Mouse (Mus musculus): Measurements from ENCODE around the gene Plxnb1. TPM values are rescaled to one million over a fixed set of nuclear protein-coding genes. Genes with fewer than 3 reads are reported as not detected.

Gene Plxnb1
- polyA plus RNA-seq, 1 experiment from 2014 or later: 19.1 TPM

DNA sequence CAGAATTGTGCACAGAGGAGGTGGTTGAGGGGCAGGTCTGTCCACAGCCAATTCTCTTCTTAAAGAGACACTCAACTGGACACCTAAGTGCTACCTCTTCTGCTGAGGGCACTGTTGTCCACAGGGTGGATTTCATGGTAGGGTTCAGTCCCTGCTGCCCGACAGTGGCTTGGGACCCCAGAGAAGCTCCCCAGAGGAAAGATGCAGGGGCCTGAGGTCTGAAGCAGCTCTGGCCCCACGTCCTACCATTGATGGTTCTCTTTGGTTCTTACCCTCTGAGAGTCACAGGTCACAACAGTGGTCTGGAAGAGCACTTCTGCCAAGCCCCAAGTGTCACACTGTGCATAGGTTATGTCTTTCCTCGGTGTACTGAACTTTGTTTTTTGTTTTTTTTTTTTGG is 41.8 kb upstream of the Plxnb1 start:
- Histone ChIP-seq H3K4me2 (ENCODE audit: low read depth) (no peak overlapping the region), H3K27me3 (ENCODE audit: control insufficient read depth, insufficient read depth, low read length) (no peaks in the 10 kb centered on the region), H3K4me1 (ENCODE audit: control insufficient read depth, insufficient read depth, low read length) (peaks cover 3% of the 10 kb centered on the region; the same call in 1 of the 2 replicates), H3K4me3 (ENCODE audit: low read depth, low read length) (no peak overlapping the region), H3K9ac (ENCODE audit: low read length) (no peak overlapping the region), H3K9me3 (ENCODE audit: control insufficient read depth, low read length) (no peaks in the 10 kb centered on the region), H3K36me3 (ENCODE audit: control insufficient read depth, insufficient read depth, low read length) (peaks cover 10% of the 10 kb centered on the region), H3K27ac (ENCODE audit: low read depth, low read length) (no peak overlapping the region)
- 87% methylated on average over 3 of the region's 3 CpGs for WGBS
- no peak for DNase-seq (ENCODE audit: low spot score)
- ATAC-seq (ENCODE audit: insufficient read depth, low FRiP score, low TSS enrichment): no peak

DNA sequence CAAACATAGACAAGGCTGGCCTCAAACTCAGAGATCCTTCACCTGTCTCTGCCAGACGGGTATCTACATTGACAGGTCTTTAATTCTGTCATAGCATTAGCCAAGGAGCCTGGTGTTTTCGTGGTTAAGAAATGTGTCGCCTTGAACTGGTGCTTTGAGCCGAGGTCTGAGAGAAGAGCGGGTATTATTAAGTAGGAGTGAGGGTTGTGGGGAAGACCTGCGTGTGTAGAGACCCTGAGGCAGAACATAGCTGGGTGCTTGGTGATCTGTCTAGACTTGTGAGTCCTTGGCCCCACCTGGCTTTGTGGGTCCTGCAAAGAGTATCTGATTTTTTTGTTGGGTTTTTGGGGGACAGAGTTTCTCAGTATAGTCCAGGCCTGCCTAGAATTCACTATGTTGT is 41.3 kb upstream of the Plxnb1 start:
- no peaks in the 10 kb centered on the region for H3K9me3 ChIP-seq (ENCODE audit: control insufficient read depth, low read length)
- H3K27me3 ChIP-seq (ENCODE audit: control insufficient read depth, insufficient read depth, low read length): no peaks in the 10 kb centered on the region
- no peak overlapping the region for H3K9ac ChIP-seq (ENCODE audit: low read length)
- H3K36me3 ChIP-seq (ENCODE audit: control insufficient read depth, insufficient read depth, low read length): peaks cover 12% of the 10 kb centered on the region
- WGBS: 82% methylated on average over 6 of the region's 6 CpGs
- no peak overlapping the region for H3K27ac ChIP-seq (ENCODE audit: low read depth, low read length)
- H3K4me1 ChIP-seq (ENCODE audit: control insufficient read depth, insufficient read depth, low read length): peaks cover 3% of the 10 kb centered on the region; the same call in 1 of the 2 replicates
- no peak overlapping the region for H3K4me3 ChIP-seq (ENCODE audit: low read depth, low read length)
- ATAC-seq (ENCODE audit: insufficient read depth, low FRiP score, low TSS enrichment) (no peak), DNase-seq (ENCODE audit: low spot score) (no peak)
- H3K4me2 ChIP-seq (ENCODE audit: low read depth): no peak overlapping the region

DNA sequence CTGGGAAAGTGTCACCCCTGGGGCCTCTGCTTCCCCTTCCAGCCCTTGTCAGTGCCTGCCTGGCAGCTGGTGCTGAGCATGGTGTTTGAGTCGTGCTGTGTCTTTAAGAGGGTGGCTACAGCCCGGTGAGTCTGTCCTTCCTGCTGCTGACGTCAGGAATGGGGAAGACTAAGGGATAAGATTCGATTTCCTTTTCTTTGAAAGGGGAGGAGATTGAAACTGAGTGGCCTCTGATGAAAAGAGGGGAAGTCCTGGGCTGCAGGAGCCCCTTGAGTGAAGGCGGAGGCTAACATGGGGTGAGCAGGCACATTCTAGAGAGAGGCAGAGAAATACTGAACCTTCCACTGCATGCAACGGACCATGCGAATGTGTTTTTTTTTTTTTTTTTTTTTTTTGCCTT is 40.5 kb upstream of the Plxnb1 start:
- peak; percentile 47 for DNase-seq (ENCODE audit: low spot score)
- 11% methylated on average over 7 of the region's 7 CpGs for WGBS
- H3K36me3 ChIP-seq (ENCODE audit: control insufficient read depth, insufficient read depth, low read length): peaks cover 12% of the 10 kb centered on the region
- no peak for ATAC-seq (ENCODE audit: insufficient read depth, low FRiP score, low TSS enrichment)
- H3K4me3 ChIP-seq (ENCODE audit: low read depth, low read length): peak overlapping the region; percentile 12; the same call in 1 of the 2 replicates
- peak overlapping the region; percentile 45 for H3K9ac ChIP-seq (ENCODE audit: low read length)
- H3K4me2 ChIP-seq (ENCODE audit: low read depth): peak overlapping the region; percentile 26
- peaks cover 3% of the 10 kb centered on the region; the same call in 1 of the 2 replicates for H3K4me1 ChIP-seq (ENCODE audit: control insufficient read depth, insufficient read depth, low read length)
- H3K27ac ChIP-seq (ENCODE audit: low read depth, low read length): no peak overlapping the region
- no peaks in the 10 kb centered on the region for H3K9me3 ChIP-seq (ENCODE audit: control insufficient read depth, low read length)
- H3K27me3 ChIP-seq (ENCODE audit: control insufficient read depth, insufficient read depth, low read length): no peaks in the 10 kb centered on the region

DNA sequence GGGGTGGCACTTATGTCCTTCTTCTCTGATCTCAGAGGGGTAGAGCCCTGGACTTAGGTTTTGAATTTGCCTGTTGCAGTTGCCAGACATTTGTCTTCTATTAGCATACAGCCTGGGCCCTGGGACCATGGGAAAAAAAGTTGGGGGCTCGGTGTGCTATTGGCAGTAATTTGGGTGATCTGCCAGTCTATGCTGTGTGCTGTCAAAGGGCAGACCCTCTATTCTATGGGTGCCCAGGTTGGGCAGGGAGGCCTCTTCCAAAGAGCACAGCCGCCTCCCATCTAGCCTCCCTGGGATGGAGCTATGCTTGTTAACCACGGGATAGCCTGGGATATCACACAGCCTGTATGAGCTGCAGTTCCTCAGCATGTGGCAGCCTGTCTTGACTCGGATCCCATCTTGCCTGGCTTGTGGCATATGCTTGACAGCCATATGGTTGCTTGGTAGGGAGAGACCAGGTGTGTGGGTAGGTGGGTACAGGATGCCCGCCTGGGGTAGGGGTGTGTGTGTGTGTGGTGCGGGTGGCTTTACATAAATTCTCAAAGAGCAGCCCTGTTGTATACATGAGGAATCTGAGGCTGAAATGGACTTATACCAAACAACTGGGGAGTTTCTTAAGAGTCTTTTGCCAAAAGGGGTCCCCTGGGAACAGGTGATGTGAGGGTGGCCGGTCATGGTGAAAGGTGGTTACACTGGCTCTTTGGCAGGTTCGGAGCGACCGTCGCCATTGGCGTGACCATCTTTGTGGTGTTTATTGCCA is 39.7 kb upstream of the Plxnb1 start:
- H3K27me3 ChIP-seq (ENCODE audit: control insufficient read depth, insufficient read depth, low read length): no peaks in the 10 kb centered on the region
- ATAC-seq (ENCODE audit: insufficient read depth, low FRiP score, low TSS enrichment): no peak
- peak overlapping the region; percentile 45; the same call in 1 of the 2 replicates for H3K9ac ChIP-seq (ENCODE audit: low read length)
- H3K27ac ChIP-seq (ENCODE audit: low read depth, low read length): no peak overlapping the region
- 91% methylated on average over 12 of the region's 12 CpGs for WGBS
- peaks cover 3% of the 10 kb centered on the region; the same call in 1 of the 2 replicates for H3K4me1 ChIP-seq (ENCODE audit: control insufficient read depth, insufficient read depth, low read length)
- H3K36me3 ChIP-seq (ENCODE audit: control insufficient read depth, insufficient read depth, low read length): peaks cover 15% of the 10 kb centered on the region
- DNase-seq (ENCODE audit: low spot score): no peak
- H3K4me2 ChIP-seq (ENCODE audit: low read depth): peak overlapping the region; percentile 26; the same call in 1 of the 2 replicates
- peak overlapping the region; percentile 12; the same call in 1 of the 2 replicates for H3K4me3 ChIP-seq (ENCODE audit: low read depth, low read length)
- H3K9me3 ChIP-seq (ENCODE audit: control insufficient read depth, low read length): no peaks in the 10 kb centered on the region

DNA sequence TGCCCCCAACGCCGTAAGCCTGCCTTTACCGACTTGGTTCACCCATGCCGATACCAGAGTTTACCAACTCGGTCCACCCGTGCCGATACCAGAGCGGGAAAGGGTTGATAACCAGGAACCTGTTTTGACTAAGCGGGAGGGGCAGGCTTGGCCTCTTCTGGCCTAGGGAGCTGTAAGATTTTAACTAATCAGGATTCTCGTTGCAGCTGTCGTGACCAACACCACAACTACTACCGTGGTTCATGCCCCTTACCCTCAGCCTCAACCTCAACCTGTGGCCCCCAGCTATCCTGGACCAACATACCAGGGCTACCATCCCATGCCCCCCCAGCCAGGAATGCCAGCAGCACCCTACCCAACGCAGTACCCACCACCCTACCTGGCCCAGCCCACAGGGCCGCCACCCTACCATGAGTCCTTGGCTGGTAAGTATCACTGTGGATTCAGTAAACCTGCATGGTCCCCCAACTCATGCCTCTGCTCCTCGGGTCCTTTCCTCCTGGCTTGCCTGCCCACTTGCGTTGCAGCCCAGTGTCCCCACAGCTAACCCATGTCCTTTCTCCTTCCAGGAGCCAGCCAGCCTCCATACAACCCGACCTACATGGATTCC is 39.0 kb upstream of the Plxnb1 start:
- H3K27me3 ChIP-seq (ENCODE audit: control insufficient read depth, insufficient read depth, low read length): no peaks in the 10 kb centered on the region
- no peaks in the 10 kb centered on the region for H3K9me3 ChIP-seq (ENCODE audit: control insufficient read depth, low read length)
- DNase-seq (ENCODE audit: low spot score) (no peak), ATAC-seq (ENCODE audit: insufficient read depth, low FRiP score, low TSS enrichment) (no peak)
- peaks cover 3% of the 10 kb centered on the region; the same call in 1 of the 2 replicates for H3K4me1 ChIP-seq (ENCODE audit: control insufficient read depth, insufficient read depth, low read length)
- peaks cover 15% of the 10 kb centered on the region for H3K36me3 ChIP-seq (ENCODE audit: control insufficient read depth, insufficient read depth, low read length)
- no peak overlapping the region for H3K27ac ChIP-seq (ENCODE audit: low read depth, low read length)
- WGBS: 94% methylated on average over 17 of the region's 17 CpGs
- no peak overlapping the region for H3K4me2 ChIP-seq (ENCODE audit: low read depth)
- no peak overlapping the region for H3K4me3 ChIP-seq (ENCODE audit: low read depth, low read length)
- H3K9ac ChIP-seq (ENCODE audit: low read length): no peak overlapping the region

DNA sequence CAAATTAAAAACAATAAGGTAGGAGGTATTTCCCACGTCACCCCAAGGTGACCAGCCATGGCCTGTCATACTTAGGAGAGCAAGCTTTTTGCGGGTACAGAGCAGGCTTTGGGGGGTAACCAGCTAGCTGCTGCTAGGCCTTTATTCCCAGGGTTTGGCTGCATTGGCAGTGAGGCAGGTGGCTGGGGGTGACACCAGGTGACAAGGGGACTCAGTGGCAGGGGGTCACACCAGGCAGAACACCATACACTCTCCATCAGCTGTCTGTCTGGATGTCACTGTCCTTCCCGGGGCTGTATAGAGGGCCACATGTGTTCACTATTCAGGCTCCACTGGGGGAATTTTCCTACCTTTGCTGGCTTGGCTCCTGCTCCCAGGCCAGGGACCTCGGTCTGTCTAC is 38.3 kb upstream of the Plxnb1 start:
- H3K4me3 ChIP-seq (ENCODE audit: low read depth, low read length): no peak overlapping the region
- H3K27ac ChIP-seq (ENCODE audit: low read depth, low read length): no peak overlapping the region
- H3K4me2 ChIP-seq (ENCODE audit: low read depth): no peak overlapping the region
- no peak for ATAC-seq (ENCODE audit: insufficient read depth, low FRiP score, low TSS enrichment)
- H3K4me1 ChIP-seq (ENCODE audit: control insufficient read depth, insufficient read depth, low read length): peaks cover 3% of the 10 kb centered on the region; the same call in 1 of the 2 replicates
- no peaks in the 10 kb centered on the region for H3K9me3 ChIP-seq (ENCODE audit: control insufficient read depth, low read length)
- H3K9ac ChIP-seq (ENCODE audit: low read length): no peak overlapping the region
- no peaks in the 10 kb centered on the region for H3K27me3 ChIP-seq (ENCODE audit: control insufficient read depth, insufficient read depth, low read length)
- DNase-seq (ENCODE audit: low spot score): no peak
- WGBS: 92% methylated on average over 4 of the region's 4 CpGs
- peaks cover 16% of the 10 kb centered on the region for H3K36me3 ChIP-seq (ENCODE audit: control insufficient read depth, insufficient read depth, low read length)

DNA sequence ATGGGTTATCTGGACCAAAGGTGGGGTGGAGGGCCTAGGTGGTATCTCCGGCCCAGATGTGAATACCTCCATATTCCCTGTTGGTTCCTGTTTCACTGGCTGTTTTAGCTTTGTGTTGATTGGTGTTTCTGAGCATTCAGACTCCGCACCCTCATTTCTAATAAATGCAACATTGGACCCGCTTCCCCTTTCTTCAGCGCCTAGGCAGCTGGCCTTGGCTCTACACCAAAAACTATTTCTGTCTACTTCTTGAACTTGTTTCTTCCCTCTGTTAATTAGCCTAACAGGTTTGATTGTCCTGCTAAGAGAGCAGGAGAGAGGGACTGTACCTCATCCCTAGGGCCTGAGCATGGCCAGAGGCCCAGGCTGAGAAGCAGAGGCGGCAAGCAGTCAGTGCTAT is 37.6 kb upstream of the Plxnb1 start:
- Histone ChIP-seq H3K4me3 (ENCODE audit: low read depth, low read length) (no peak overlapping the region), H3K27me3 (ENCODE audit: control insufficient read depth, insufficient read depth, low read length) (no peaks in the 10 kb centered on the region), H3K4me1 (ENCODE audit: control insufficient read depth, insufficient read depth, low read length) (peaks cover 3% of the 10 kb centered on the region; the same call in 1 of the 2 replicates), H3K27ac (ENCODE audit: low read depth, low read length) (no peak overlapping the region), H3K4me2 (ENCODE audit: low read depth) (no peak overlapping the region), H3K9ac (ENCODE audit: low read length) (no peak overlapping the region), H3K36me3 (ENCODE audit: control insufficient read depth, insufficient read depth, low read length) (peaks cover 16% of the 10 kb centered on the region), H3K9me3 (ENCODE audit: control insufficient read depth, low read length) (no peaks in the 10 kb centered on the region)
- 95% methylated on average over 5 of the region's 5 CpGs for WGBS
- DNase-seq (ENCODE audit: low spot score) (no peak), ATAC-seq (ENCODE audit: insufficient read depth, low FRiP score, low TSS enrichment) (no peak)

DNA sequence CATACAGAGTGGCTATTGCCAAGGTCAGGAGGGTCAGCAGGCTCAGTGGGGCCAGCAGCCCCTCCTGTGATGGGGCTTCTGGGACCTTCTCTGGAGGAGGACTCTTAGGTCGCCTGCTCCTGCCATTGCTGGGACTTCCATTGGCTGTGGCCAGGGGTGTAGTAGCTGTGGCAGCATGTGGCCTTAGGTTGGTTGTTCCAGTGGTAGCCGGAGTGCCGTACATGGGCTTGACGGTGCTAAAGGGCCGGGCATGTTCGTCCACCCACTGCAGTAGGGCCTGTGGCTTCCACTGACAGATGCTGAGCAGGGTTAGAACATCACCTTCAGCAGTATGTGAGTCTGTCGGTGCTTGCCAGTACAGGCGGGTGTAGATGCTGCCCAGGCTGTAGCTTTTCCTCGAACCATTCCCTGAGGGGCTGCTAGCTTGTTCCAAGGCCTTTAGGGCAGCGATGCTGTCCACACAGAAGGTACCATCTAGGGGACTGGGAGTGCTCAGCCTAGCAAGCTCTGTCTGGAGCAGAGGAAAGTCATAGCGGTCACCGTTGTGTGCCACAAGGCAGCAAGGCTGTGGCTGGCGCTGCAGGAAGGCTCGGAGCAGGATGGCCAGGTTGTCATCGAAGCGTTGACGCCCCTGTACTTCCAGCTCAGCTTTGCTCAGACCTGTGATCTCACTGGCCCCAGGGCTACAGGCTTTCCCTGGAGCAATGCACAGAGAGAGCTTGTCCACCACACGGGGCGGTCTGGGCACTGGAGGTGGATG is 37.0 kb upstream of the Plxnb1 start:
- Histone ChIP-seq H3K27me3 (ENCODE audit: control insufficient read depth, insufficient read depth, low read length) (no peaks in the 10 kb centered on the region), H3K27ac (ENCODE audit: low read depth, low read length) (no peak overlapping the region), H3K9ac (ENCODE audit: low read length) (no peak overlapping the region), H3K9me3 (ENCODE audit: control insufficient read depth, low read length) (no peaks in the 10 kb centered on the region), H3K36me3 (ENCODE audit: control insufficient read depth, insufficient read depth, low read length) (peaks cover 16% of the 10 kb centered on the region), H3K4me1 (ENCODE audit: control insufficient read depth, insufficient read depth, low read length) (peaks cover 3% of the 10 kb centered on the region; the same call in 1 of the 2 replicates), H3K4me3 (ENCODE audit: low read depth, low read length) (no peak overlapping the region), H3K4me2 (ENCODE audit: low read depth) (no peak overlapping the region)
- no peak for DNase-seq (ENCODE audit: low spot score)
- WGBS: 94% methylated on average over 19 of the region's 19 CpGs
- ATAC-seq (ENCODE audit: insufficient read depth, low FRiP score, low TSS enrichment): no peak
